Mouse (Mus musculus): ENCODE measurements around the gene Rras2. TPM values are rescaled to one million over a fixed set of nuclear protein-coding genes. Genes with fewer than 3 reads are reported as not detected.

Rras2 gene
- polyA plus RNA-seq, 1 experiment from 2014 or later, result 47.1 TPM

- WGBS, result 84% methylated on average over 5 of the region's 5 CpGs
- DNase-seq (no peak), ATAC-seq (ENCODE audit: insufficient read depth) (no peak)
- Histone ChIP-seq H3K27me3 (ENCODE audit: insufficient read depth, low read length) (no peaks in the 10 kb centered on the region), H3K4me3 (ENCODE audit: low read depth, low read length) (no peak overlapping the region), H3K27ac (ENCODE audit: low read depth) (no peak overlapping the region), H3K36me3 (ENCODE audit: insufficient read depth) (no peaks in the 10 kb centered on the region), H3K4me2 (no peak overlapping the region), H3K9me3 (ENCODE audit: low read depth, low read length) (no peaks in the 10 kb centered on the region), H3K9ac (no peak overlapping the region), H3K4me1 (ENCODE audit: insufficient read depth) (no peaks in the 10 kb centered on the region)
- TF ChIP-seq CTCF (IDR thresholded peaks at IDR 0.05; ENCODE audit: low read depth), result no peak
Measured at GRCm38 (mm10) chr7:114151036-114151780, 33.6 kb upstream of the Rras2 start.

GRCm38 (mm10) chr7:114149564-114149963 is 32.0 kb upstream of the Rras2 start:
- DNase-seq (no peak), ATAC-seq (ENCODE audit: insufficient read depth) (no peak)
- H3K27ac ChIP-seq (ENCODE audit: low read depth), result no peak overlapping the region

DNA sequence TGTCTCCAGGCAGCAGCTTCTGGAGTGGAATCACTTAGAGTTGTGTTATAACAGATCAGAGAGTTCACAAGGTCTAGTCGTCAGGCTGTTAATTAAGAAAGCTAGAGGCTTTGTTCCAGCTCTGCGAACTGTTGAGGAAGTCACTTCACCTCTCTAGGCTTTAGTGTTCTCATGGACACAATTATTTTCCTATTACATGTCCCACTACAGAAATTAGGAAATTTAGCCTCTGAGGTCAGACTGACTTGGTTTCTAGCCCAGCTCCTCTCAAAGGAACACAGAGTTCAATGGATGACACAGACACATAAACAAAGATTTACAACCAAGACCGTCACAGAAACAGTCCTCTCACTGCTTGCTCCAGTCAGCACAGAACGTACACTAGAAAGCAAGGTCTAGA is 31.6 kb upstream of the Rras2 start:
- ATAC-seq (ENCODE audit: insufficient read depth), result no peak
- H3K36me3 ChIP-seq (ENCODE audit: insufficient read depth), result no peaks in the 10 kb centered on the region
- no peaks in the 10 kb centered on the region for H3K9me3 ChIP-seq (ENCODE audit: low read depth, low read length)
- no peak for TF ChIP-seq CTCF (IDR thresholded peaks at IDR 0.05; ENCODE audit: low read depth)
- 59% methylated on average over 4 of the region's 4 CpGs for WGBS
- H3K27ac ChIP-seq (ENCODE audit: low read depth), result no peak overlapping the region
- peak; percentile 53 for DNase-seq
- H3K27me3 ChIP-seq (ENCODE audit: insufficient read depth, low read length), result no peaks in the 10 kb centered on the region
- H3K4me2 ChIP-seq, result no peak overlapping the region
- H3K4me3 ChIP-seq (ENCODE audit: low read depth, low read length), result no peak overlapping the region
- no peak overlapping the region for H3K9ac ChIP-seq
- no peaks in the 10 kb centered on the region for H3K4me1 ChIP-seq (ENCODE audit: insufficient read depth)

More at GRCm38 (mm10) chr7:114149564-114149963, 32.0 kb upstream of the Rras2 start:
- no peak for TF ChIP-seq CTCF (IDR thresholded peaks at IDR 0.05; ENCODE audit: low read depth)
- whole genome bisulfite sequencing, result 74% methylated on average over 6 of the region's 6 CpGs
- H3K4me1 ChIP-seq (ENCODE audit: insufficient read depth), result no peaks in the 10 kb centered on the region
- no peak overlapping the region for H3K9ac ChIP-seq
- H3K27me3 ChIP-seq (ENCODE audit: insufficient read depth, low read length), result no peaks in the 10 kb centered on the region
- no peaks in the 10 kb centered on the region for H3K36me3 ChIP-seq (ENCODE audit: insufficient read depth)
- no peak overlapping the region for H3K4me3 ChIP-seq (ENCODE audit: low read depth, low read length)
- no peaks in the 10 kb centered on the region for H3K9me3 ChIP-seq (ENCODE audit: low read depth, low read length)
- H3K4me2 ChIP-seq, result no peak overlapping the region

- DNase-seq (no peak), ATAC-seq (ENCODE audit: insufficient read depth) (no peak)
- no peak for TF ChIP-seq CTCF (IDR thresholded peaks at IDR 0.05; ENCODE audit: low read depth)
- Histone ChIP-seq H3K27me3 (ENCODE audit: insufficient read depth, low read length) (no peaks in the 10 kb centered on the region), H3K27ac (ENCODE audit: low read depth) (no peak overlapping the region), H3K9ac (no peak overlapping the region), H3K4me3 (ENCODE audit: low read depth, low read length) (no peak overlapping the region), H3K4me2 (no peak overlapping the region), H3K9me3 (ENCODE audit: low read depth, low read length) (no peaks in the 10 kb centered on the region), H3K4me1 (ENCODE audit: insufficient read depth) (no peaks in the 10 kb centered on the region), H3K36me3 (ENCODE audit: insufficient read depth) (no peaks in the 10 kb centered on the region)
- WGBS, result 62% methylated on average over 3 of the region's 3 CpGs
Measured at GRCm38 (mm10) chr7:114145841-114146240, 28.3 kb upstream of the Rras2 start.

DNA sequence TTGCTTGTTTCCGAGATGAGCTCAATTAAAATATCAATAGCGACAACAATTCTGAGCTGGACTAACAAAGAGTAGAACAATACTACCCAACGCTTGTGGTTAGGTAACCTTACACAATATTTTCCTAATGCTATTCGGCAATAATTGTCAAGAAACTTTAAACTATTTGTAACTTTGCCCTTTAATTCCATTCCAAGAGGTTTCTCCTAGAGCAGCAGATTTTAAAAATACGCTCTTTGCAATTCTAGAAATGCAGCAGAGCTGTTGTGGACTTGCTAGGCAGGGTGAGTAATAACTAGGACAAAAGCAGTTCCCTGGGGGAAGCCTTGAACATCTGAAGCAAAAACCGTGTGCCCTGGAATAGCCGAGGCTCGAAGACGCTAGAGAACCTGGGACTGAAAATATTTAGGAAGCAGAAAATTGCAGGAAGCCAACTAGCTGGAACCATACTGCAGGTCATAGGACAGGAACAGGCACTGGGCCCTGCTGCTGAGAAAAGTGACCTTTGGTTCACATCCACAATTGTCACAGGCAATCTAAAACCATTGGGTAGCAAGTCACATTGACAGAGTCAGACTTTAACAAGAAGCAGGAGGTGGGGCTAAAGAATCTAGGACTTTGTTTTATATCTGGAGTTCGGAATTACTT is 24.7 kb upstream of the Rras2 start:
- H3K27ac ChIP-seq (ENCODE audit: low read depth), result no peak overlapping the region

DNA sequence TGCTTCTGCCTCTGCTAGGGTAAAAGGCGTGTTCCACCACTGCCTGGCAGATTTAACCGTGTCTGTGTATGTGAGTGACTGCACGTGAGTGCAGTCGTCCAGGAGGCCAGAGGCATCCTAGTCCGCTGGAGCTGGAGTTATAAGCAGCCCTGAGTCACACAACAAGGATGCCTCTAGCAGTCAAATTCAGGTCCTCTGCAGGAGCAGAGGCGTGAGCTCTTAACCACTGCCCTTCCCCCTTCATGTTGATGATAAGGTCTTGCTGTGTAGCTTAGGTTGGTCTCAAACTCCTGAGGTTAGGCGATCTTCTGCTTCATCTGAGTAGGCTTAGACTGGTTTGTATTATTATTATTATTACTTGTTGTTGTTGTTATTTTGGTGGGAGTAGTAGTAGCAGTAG is 22.4 kb upstream of the Rras2 start:
- Histone ChIP-seq H3K36me3 (ENCODE audit: insufficient read depth) (no peaks in the 10 kb centered on the region), H3K9me3 (ENCODE audit: low read depth, low read length) (no peaks in the 10 kb centered on the region), H3K9ac (no peak overlapping the region), H3K27me3 (ENCODE audit: insufficient read depth, low read length) (no peaks in the 10 kb centered on the region), H3K4me2 (no peak overlapping the region), H3K4me3 (ENCODE audit: low read depth, low read length) (no peak overlapping the region), H3K4me1 (ENCODE audit: insufficient read depth) (no peaks in the 10 kb centered on the region), H3K27ac (ENCODE audit: low read depth) (no peak overlapping the region)
- no peak for TF ChIP-seq CTCF (IDR thresholded peaks at IDR 0.05; ENCODE audit: low read depth)
- ATAC-seq (ENCODE audit: insufficient read depth) (no peak), DNase-seq (no peak)
- WGBS, result 71% methylated on average over 7 of the region's 7 CpGs

More for the DNA sequence above, 24.7 kb upstream of the Rras2 start:
- Histone ChIP-seq H3K9me3 (ENCODE audit: low read depth, low read length) (no peaks in the 10 kb centered on the region), H3K9ac (no peak overlapping the region), H3K4me1 (ENCODE audit: insufficient read depth) (no peaks in the 10 kb centered on the region), H3K4me3 (ENCODE audit: low read depth, low read length) (no peak overlapping the region), H3K27me3 (ENCODE audit: insufficient read depth, low read length) (no peaks in the 10 kb centered on the region), H3K36me3 (ENCODE audit: insufficient read depth) (no peaks in the 10 kb centered on the region), H3K4me2 (no peak overlapping the region)
- 78% methylated on average over 10 of the region's 10 CpGs for WGBS
- no peak for TF ChIP-seq CTCF (IDR thresholded peaks at IDR 0.05; ENCODE audit: low read depth)
- DNase-seq (no peak), ATAC-seq (ENCODE audit: insufficient read depth) (no peak)

GRCm38 (mm10) chr7:114139400-114139799 is 21.8 kb upstream of the Rras2 start:
- Histone ChIP-seq H3K9ac (no peak overlapping the region), H3K9me3 (ENCODE audit: low read depth, low read length) (no peaks in the 10 kb centered on the region), H3K27ac (ENCODE audit: low read depth) (no peak overlapping the region), H3K27me3 (ENCODE audit: insufficient read depth, low read length) (no peaks in the 10 kb centered on the region), H3K36me3 (ENCODE audit: insufficient read depth) (no peaks in the 10 kb centered on the region), H3K4me2 (no peak overlapping the region), H3K4me3 (ENCODE audit: low read depth, low read length) (no peak overlapping the region), H3K4me1 (ENCODE audit: insufficient read depth) (no peaks in the 10 kb centered on the region)
- DNase-seq (no peak), ATAC-seq (ENCODE audit: insufficient read depth) (no peak)
- WGBS, result 88% methylated on average over 3 of the region's 3 CpGs
- no peak for TF ChIP-seq CTCF (IDR thresholded peaks at IDR 0.05; ENCODE audit: low read depth)
